Mouse (Mus musculus) skeletal muscle tissue, postnatal 0 days (tissue): ENCODE results near the gene Pramef12. TPM values are rescaled to one million over a fixed set of nuclear protein-coding genes. Genes with fewer than 3 reads are reported as not detected.

Experiments
- polyA plus RNA-seq: library from polyadenylated mRNA; unstranded; fragments of >200 nt; fragmentation: Nextera tagmentation; extraction: Ambion mirVana; gene quantifications from 2 replicates; pipeline ENCODE4 v1.2.1, GENCODE M21; 2015

Pramef12 gene
- 0.06 TPM in 1 of 2 replicates, not detected in the other for polyA plus RNA-seq

DNA sequence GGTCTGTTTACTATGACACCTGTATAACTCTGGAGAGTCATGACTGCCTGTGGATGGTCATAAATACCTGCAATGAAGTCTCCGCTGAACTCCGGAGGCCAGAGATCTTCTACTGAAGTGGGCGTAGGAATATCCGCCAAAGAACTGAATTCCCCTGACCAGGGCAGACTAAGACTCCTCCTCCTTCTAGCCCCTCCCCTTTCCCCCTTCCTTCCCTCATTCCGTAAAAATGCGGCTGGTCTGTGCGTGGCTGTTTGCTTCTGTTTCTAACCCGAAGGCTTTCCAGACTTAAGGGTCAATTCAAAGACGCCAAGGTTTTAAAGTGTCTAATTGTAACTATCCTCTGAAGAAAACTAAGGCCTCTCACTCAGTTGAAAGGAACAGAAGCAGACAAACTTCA lies at the start of gene Pramef12:
Gene Pramef12 (minus strand): TSS at position 175 of the 400 bp plus-strand sequence.

DNA sequence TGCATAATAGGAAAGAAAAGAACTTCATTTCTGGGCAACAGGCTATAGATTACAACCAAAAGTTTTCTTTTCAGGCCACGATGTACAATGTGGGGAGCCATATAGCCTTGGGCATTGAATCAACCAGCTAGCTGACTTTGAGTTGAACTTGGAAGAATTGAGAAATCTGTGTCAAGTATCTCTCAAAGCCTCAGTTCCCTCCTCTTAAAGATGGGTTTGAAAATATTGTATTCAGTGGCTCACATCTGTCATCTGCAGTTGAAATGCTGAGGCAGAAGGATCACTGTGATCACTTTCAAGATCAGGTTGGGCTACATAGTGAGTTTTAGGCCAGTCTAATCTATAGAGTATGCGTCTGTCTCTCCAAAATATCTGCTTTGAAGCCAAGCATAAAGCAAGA lies 45.0 kb upstream of the Pramef12 start, which contains the start of gene Gm9944:
Gene Gm9944 (minus strand): TSS at position 101 of the 400 bp plus-strand sequence.

DNA sequence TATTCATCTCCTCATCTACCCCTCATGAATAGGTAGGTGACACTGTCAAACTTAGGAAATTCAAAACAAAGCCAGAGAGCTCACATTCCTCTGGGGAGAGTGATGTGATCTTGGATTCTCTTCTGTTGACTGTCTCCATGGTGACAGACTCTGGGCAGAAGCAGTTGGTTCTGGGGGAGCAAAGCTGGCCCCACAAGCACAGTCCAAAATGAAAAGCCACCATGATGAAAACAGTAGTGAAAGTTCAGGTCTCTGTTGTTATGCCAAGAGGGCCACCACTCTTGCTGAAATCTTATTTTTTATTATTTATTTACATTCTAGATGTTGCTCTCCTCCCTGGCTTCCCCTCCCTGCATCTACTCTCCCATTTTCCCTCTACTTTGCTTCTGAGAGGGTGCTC lies 30.4 kb upstream of the Pramef12 start, which contains the start of gene 1700012P22Rik:
Gene 1700012P22Rik (minus strand): TSS at position 101 of the 400 bp plus-strand sequence.

DNA sequence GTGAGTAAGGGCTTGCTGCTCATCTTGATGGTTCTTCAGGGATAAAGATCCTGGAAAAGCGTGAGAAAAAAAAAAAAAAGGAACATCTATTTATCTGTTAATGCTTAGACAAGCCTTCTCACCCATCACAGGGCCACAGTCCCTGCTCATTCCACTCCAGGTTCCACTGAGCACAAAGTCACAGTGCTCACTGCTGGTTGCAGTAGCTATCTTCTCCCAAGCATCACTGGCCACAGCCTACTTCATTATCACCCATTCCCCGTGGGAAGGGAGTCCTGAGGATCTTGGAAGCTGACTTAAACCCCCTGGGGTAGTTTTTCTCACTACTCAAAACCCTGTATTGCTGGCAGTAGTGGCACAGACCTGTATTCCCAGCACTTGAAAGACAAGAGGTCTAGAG lies 30.4 kb downstream of the Pramef12 start, which contains the start of gene Pramef20:
Gene Pramef20 (minus strand): TSS at position 23 of the 400 bp plus-strand sequence.

DNA sequence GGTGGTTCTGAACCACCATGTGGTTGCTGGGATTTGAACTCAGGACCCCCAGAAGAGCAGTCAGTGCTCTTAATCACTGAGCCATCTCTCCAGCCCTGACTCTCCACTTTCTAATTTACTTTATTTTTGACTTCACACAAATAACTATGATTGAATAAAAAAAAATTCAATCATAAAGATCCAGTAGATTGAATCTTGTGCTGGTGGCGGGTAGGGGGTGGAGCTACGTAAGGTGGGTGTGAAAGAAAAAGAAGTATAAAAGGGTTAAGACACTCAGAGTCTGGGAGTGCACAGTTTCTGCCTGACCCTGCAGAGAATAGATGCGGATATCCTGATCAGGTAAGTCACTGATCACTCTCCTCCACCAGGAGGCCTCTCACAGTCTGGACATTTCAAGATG lies 50.6 kb downstream of the Pramef12 start, which contains the start of gene Gm13119:
Gene Gm13119 (plus strand): TSS at position 301 of the 400 bp plus-strand sequence.

Other genes with a start within 250 kb of the Pramef12 start
- gene Oog3, start 245.8 kb downstream of the Pramef12 start, polyA plus RNA-seq = not detected in 2 replicates
- gene Oog2, start 217.7 kb downstream of the Pramef12 start, polyA plus RNA-seq = not detected in 2 replicates
- not detected in 2 replicates for gene C87977, start 195.1 kb downstream of the Pramef12 start, polyA plus RNA-seq
- not detected in 2 replicates for gene Pramel5, start 128.0 kb downstream of the Pramef12 start, polyA plus RNA-seq
- not detected in 2 replicates for gene Gm13128, start 78.2 kb downstream of the Pramef12 start, polyA plus RNA-seq
- gene Gm13119, start 50.5 kb downstream of the Pramef12 start, polyA plus RNA-seq = not detected in 2 replicates
- gene Pramef20, start 30.5 kb downstream of the Pramef12 start, polyA plus RNA-seq = not detected in 2 replicates
- not detected in 2 replicates for gene 1700012P22Rik, start 30.3 kb upstream of the Pramef12 start, polyA plus RNA-seq
- gene Gm9944, start 44.9 kb upstream of the Pramef12 start, polyA plus RNA-seq = not detected in 2 replicates
- not detected in 2 replicates for gene Aadacl3, start 55.3 kb upstream of the Pramef12 start, polyA plus RNA-seq
- not detected in 2 replicates for gene 9430007A20Rik, start 111.4 kb upstream of the Pramef12 start, polyA plus RNA-seq
- gene Gm13124, start 156.7 kb upstream of the Pramef12 start, polyA plus RNA-seq = not detected in 2 replicates
- not detected in 2 replicates for gene Aadacl4, start 205.2 kb upstream of the Pramef12 start, polyA plus RNA-seq